Mouse (Mus musculus): ENCODE results near the gene Olfr827.

Gene Olfr827

DNA sequence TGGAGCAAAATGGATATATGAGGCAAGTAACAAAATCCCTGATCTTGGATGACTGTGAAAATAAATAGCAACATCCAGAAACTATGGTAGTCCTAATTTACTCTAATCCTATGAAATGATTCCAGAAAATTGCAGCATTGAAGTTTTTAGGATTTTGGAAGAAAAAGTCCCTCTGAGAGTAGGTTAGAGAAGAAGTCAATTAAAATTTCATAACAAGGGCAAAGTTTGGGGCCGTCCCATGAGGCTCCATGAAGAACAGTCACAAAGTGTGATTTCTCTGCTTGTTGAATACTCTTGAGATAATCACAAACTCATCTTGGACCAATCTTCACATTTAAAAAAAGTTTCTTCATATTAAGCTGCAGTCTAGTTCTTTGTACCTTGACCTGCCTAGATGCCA, at the start of gene Olfr827:
Olfr827 (minus strand) TSS at position 101 of the 400 bp plus-strand sequence.
- DNase-seq (ENCODE audit: low spot score in 2 of 2) = no peak

DNA sequence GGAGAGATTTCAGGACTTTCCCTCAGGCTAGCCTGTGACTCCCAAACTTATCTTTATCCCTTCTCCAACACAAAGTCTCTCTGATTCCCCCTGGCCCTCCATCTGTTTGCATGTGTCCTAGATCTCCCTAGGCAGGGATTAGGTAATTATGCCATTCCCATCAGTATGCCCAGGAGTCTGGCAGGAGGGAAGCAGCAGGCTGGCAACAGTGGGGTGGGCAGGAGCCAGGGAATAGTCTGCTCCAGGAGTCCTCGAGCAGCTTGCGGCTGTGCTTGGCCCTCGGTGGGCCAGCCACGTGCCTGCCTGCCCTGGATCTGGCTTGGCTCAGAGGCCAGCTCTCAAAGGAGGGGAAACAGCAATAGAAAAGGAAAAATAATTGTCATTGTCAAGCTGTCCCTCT, 49.0 kb upstream of the Olfr827 start:
- peak; percentile 3 to 14 for DNase-seq (ENCODE audit: low spot score in 2 of 2)

DNA sequence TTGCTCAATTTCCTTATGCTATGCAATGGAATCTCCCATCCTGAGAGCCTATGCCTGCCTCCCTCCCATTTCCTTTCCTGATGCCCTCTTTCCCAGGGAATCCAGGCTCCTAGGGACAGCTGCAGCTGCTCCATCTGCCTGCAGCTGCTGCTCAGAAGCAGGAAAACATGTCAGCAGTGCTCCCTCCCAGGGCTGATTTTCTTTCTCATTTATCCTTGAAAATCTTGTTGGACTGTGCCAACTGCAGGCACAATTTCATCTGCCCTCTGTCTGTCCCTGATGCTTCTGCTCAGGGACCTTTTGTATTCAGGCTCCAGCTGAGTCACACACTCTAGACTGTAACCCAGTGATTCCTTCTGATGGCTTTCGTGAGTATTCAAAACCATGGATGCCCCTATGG, 45.3 kb upstream of the Olfr827 start:
- no peak for DNase-seq (ENCODE audit: low spot score in 2 of 2)

DNA sequence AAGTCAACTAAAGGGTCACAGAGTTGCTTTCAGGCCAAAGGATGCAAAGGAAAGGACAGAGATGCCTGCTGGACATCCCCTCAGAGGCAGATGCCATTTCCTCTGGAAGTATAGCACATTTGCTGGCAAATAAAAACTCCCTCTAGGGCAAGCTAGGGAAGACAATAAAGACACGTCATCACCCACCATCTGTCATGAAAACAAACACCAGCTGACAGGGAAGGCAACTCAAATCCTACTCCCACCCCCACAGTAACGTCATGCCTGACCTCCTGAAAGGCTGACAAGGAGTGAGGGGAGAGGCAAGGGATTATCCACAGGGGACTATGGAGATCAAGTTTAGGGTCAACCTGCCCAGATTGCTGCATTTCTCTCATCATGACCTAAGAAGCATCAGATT, 30.1 kb upstream of the Olfr827 start:
- no peak for DNase-seq (ENCODE audit: low spot score in 2 of 2)

DNA sequence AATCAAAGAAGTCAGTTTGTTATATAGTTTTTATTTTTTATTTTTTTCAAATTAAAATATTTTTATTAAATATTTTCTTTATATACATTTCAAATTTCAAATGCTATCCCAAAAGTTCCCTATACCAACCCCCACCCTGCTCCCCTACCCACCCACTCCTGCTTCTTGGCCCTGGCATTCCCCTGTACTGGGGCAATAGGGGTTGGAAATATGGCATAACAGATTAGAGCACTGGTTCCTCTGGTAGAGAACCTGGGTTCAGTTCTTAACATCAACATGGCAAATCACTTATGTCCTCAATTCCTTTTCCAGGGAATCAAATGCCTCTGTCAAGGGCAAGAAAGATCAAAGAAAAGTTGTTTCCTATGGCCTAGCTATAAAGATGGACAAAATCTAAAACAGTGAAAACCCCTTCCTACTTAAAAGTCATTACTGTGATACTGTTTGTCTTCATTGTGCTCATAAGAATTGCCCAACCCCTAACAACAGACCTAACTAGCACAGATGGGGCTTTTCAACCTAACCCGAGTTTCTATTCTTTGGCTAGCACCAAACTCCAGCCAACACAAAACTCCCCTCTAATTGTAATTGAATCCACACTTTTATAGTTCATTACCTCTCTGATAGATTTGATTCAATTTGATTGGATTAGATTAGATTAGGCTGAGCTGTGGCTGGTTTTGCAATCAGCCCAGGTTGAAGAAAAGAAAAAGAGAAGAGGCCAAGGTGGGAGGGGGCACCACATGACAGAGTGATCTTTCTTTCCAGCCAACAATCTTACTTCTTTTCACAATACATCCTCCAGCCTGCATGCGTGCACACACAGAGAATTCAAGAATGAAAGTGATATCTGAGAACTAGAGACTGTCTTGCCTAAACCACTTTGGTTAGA, 24.4 kb upstream of the Olfr827 start:
- no peak for DNase-seq (ENCODE audit: low spot score in 2 of 2)

DNA sequence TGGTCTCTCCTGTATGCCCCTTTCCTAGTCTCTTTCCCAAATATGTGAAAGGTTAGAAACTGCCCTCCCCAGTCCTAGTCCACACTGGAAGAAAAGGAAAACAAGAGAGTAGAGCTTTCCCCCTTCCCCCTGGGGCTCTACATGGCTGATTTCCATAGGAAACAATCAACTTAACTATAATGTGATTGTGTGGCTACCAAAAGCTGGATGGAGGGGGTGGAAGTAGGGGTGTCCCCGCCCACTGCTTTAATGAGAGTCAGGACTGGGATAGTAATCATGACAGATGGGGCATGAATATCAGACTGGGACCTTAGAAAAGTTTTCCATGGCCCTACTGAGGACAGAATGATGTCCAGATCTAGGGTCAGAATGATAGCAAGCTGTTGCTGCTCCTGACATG, 20.4 kb upstream of the Olfr827 start:
- DNase-seq (ENCODE audit: low spot score in 2 of 2) = no peak

DNA sequence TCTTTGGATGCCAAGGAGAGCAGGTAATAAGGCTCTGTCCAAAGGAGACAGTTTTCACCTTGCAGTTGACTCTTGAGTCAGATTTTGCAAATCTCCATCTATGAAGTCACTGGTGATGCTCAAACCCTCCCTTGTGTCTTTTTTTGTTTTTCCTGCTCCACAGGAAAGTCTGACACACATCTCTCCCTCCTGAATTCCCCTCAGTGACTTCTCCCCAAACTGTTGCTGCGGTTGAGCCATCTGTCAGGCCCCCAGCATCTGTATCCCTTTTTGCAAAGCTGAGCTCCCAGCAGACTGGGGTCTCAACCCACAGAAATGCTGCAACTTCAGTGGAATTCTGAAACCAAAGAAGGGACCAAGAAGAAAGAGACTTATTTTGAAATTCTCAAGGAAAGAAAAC, 17.9 kb upstream of the Olfr827 start:
- DNase-seq (ENCODE audit: low spot score in 2 of 2) = no peak

DNA sequence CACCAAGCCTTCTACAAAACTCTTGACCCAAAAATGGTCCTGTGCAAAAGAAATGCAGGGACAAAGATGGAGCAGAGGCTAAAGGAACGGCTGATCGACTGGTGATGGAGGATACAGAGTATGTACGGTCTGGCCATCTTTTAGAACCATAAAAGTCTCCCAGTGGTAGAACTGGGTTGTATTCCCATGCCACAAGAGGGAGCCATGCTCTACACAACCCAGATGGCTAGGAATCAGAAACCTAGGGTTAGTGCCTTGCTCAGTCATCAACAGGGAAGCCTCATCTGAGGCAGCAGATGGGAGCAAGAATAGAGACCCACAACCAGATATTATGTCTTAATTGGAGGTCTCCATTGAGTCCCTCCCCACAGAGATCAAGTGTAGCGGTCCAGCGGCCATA, 15.4 kb upstream of the Olfr827 start:
- no peak for DNase-seq (ENCODE audit: low spot score in 2 of 2)

DNA sequence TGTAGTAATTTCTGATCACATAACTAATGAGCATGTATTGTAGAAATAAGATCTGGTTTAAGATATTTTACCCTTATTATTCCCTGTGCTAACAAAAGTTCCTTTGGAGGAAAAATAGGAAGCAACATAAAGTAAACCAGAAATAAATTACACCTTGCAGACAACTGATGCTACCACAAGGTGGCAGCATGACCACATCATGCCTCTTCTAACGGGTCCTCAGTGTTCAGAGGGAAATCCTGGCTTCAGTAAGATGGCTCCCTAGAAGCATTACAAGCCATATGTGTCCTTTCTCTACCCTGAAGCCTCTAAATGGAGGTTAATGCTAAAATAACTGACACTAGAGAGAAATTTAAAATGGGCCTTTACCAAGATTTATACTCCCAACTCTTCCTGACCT, 14.0 kb upstream of the Olfr827 start:
- peak; percentile 8 for DNase-seq (ENCODE audit: low spot score in 2 of 2)

DNA sequence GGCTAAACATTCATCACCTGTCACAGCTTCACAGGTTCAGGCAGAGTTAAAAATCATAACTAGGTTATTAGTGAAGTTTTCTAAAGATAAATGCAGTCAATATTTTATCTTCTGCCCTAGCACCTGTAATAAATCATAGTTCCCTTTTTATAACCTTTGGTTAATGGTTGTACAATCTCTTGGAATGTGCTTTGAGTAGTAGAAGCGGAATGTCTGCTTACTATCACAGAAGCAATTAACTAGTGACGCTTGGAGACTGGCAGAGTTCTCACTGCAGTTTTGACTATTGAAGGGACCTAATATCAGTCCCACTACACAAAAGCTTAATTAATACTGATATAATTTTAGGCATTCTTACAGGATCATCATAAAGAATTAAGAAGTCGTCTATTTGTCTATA, 10.8 kb upstream of the Olfr827 start:
- no peak for DNase-seq (ENCODE audit: low spot score in 2 of 2)

DNA sequence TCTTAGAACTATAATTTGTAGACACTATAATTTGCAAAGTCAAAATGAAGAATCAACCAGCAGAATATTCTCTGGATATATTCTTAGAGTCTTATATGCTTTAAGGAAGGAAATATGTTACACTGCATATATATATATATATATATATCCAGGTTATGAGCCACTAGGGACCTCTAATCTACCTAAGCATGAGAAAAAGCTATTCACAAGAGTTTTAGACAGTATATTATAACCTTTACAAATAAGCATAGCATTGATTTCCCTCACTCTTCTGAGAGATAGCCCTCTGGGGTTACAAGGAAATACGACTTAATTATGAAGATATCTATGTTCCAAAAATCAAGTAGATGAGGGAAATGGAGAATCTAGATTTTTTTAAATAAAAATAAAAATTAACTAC, 30.1 kb downstream of the Olfr827 start, which contains the start of gene Olfr826:
Olfr826 (minus strand) TSS at position 101 of the 400 bp plus-strand sequence.
- no peak for DNase-seq (ENCODE audit: low spot score in 2 of 2)

DNA sequence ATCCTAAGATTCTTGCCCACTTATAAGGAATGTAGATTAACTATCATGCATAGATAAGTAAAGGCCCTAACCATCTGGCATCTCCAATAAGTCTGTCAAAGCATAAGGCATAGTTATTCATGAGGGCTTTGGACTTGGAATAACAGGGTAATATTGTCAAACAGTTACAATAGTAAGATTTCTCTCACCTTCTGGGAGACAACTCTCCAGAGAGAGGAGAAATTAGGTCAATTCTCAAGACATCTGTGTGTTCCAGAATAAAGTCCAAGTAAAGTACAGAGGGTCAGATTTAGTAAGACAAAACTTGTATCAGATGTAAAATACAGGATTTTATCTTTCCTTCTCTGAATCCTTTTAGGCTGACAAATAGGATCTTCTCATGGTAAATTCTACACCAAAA, 47.5 kb downstream of the Olfr827 start, which contains the start of gene Olfr825:
Olfr825 (minus strand) TSS at position 101 of the 400 bp plus-strand sequence.
- DNase-seq (ENCODE audit: low spot score in 2 of 2) = no peak

DNA sequence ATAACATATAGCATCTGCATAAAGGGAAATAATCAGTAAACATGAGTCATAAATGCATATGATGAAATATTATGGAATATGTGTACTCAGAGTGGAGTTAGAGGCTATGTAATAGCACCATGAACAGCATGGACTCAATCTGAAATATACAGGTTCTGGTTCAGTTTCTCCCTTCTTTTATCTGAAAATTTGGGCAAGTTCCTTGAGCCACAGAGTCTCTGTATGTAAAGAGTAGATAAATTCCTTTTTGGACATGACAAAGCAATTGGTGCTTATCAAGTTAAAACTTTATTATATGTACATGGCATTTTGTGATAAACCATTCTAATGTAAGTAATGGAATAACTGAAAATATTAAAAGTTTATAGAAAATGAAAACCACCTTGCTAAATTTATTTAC, 49.0 kb downstream of the Olfr827 start:
- no peak for DNase-seq (ENCODE audit: low spot score in 2 of 2)

All from right cerebral cortex, postnatal 36 days (tissue).